Comparison of ENCODE assay signal across 20 mouse cellular contexts in genomic region chr11:116196336-116196735, GRCm38 (mm10). TPM values are rescaled to one million over a fixed set of nuclear protein-coding genes. Genes with fewer than 3 reads are reported as not detected.
DNase-seq lines count a peak whose midpoint lies in the region; ATAC-seq and TF ChIP-seq lines count a peak whose summit lies in the region.
"Had no signal": no experiment of that assay in that cellular context is flagged by ENCODE, and none has a peak within 500 bp of the region (broad histone marks: within the 10 kb centered on the region; RNA-seq: fewer than 3 reads in every experiment).

No protein-coding gene starts in this region.

- H3K4me3 ChIP-seq in kidney, adult 2 months (ENCODE audit: insufficient read depth, low read depth, low read length), result peak overlapping the region; percentile 76; the same call in 1 of the 2 replicates
- H3K4me3 ChIP-seq in liver, embryonic 12.5 days, result no peak overlapping the region
- peak overlapping the region; percentile 84 for H3K4me3 ChIP-seq in liver, postnatal 0 days (ENCODE audit: low read depth, low read length)
- H3K4me3 ChIP-seq: embryonic facial prominence, embryonic 15.5 days; erythroblast, embryonic 14.5 days; forebrain, embryonic 15.5 days; heart, adult 2 months; hindbrain, embryonic 10.5 days had no signal

- no peaks in the 10 kb centered on the region; the same call in 1 of the 2 replicates for H3K36me3 ChIP-seq in kidney, adult 2 months (ENCODE audit: control insufficient read depth, insufficient read depth, low read length)
- peaks cover 8% of the 10 kb centered on the region; the same call in 1 of the 2 replicates for H3K36me3 ChIP-seq in liver, embryonic 12.5 days
- peaks cover 5% of the 10 kb centered on the region for H3K36me3 ChIP-seq in liver, postnatal 0 days (replicated peaks; ENCODE audit: insufficient read depth, low read length)

- no peak for TF ChIP-seq CTCF in kidney, adult 2 months (conservative IDR thresholded peaks at IDR 0.05; ENCODE audit: insufficient read depth, insufficient read length, low read depth, low read length)
- TF ChIP-seq CTCF in liver, postnatal 0 days (IDR thresholded peaks at IDR 0.05; ENCODE audit: low read depth), result no peak

- TF ChIP-seq POLR2A in kidney, adult 2 months (IDR thresholded peaks at IDR 0.05; ENCODE audit: low read depth, low read length), result no peak

- ATAC-seq in liver, embryonic 12.5 days, result no peak
- no peak for ATAC-seq in liver, postnatal 0 days
- ATAC-seq: forebrain, embryonic 15.5 days had no signal

- H3K4me2 ChIP-seq in liver, embryonic 12.5 days, result no peak overlapping the region
- peak overlapping the region; percentile 91 for H3K4me2 ChIP-seq in liver, postnatal 0 days (ENCODE audit: low read depth, low read length)
- H3K4me2 ChIP-seq: embryonic facial prominence, embryonic 15.5 days; forebrain, embryonic 15.5 days; heart, embryonic 11.5 days; heart, embryonic 15.5 days; hindbrain, embryonic 14.5 days had no signal

- H3K27ac ChIP-seq in kidney, adult 2 months (ENCODE audit: insufficient read depth, low read depth, low read length), result peak overlapping the region; percentile 76
- peak overlapping the region; percentile 6; the same call in 1 of the 2 replicates for H3K27ac ChIP-seq in liver, embryonic 12.5 days
- peak overlapping the region; percentile 97 for H3K27ac ChIP-seq in liver, postnatal 0 days (ENCODE audit: low read depth)
- H3K27ac ChIP-seq: embryonic facial prominence, embryonic 15.5 days; forebrain, embryonic 15.5 days; heart, embryonic 15.5 days; hindbrain, embryonic 10.5 days; hindbrain, embryonic 14.5 days had no signal

- peaks cover 11% of the 10 kb centered on the region; the same call in 1 of the 2 replicates for H3K4me1 ChIP-seq in kidney, adult 2 months (ENCODE audit: control insufficient read depth, insufficient read depth, low read length)
- peaks cover 51% of the 10 kb centered on the region for H3K4me1 ChIP-seq in liver, embryonic 12.5 days
- H3K4me1 ChIP-seq in liver, postnatal 0 days (ENCODE audit: insufficient read depth), result peaks cover 27% of the 10 kb centered on the region

- H3K27me3 ChIP-seq in kidney, adult 2 months (replicated peaks; ENCODE audit: control insufficient read depth, insufficient read depth, low read length), result no peaks in the 10 kb centered on the region
- H3K27me3 ChIP-seq in liver, embryonic 12.5 days (replicated peaks), result no peaks in the 10 kb centered on the region
- no peaks in the 10 kb centered on the region for H3K27me3 ChIP-seq in liver, postnatal 0 days (ENCODE audit: insufficient read depth, low read length)
- H3K27me3 ChIP-seq: CH12.LX; embryonic facial prominence, embryonic 15.5 days; forebrain, embryonic 15.5 days; heart, embryonic 15.5 days had no signal

- DNase-seq in kidney, adult 2 months, result peak; percentile 65
- DNase-seq in kidney, postnatal 10 days, result no peak
- no peak for DNase-seq in liver
- no peak for DNase-seq in liver, postnatal 0 days
- DNase-seq in layer of hippocampus, postnatal 10 days (ENCODE audit: low spot score in 2 of 2), result no peak
- DNase-seq: adrenal gland, adult 2 months; adrenal gland, postnatal 25 days; cerebellum, adult 2 months; cerebellum, postnatal 10 days; gastrocnemius, postnatal 14 days; heart, adult 2 months had no signal

- H3K9me3 ChIP-seq in liver, embryonic 12.5 days (replicated peaks), result no peaks in the 10 kb centered on the region
- H3K9me3 ChIP-seq in liver, postnatal 0 days (ENCODE audit: low read length), result no peaks in the 10 kb centered on the region
- H3K9me3 ChIP-seq: embryonic facial prominence, embryonic 15.5 days; forebrain, embryonic 15.5 days; heart, embryonic 15.5 days; hindbrain, embryonic 10.5 days had no signal

- 52% methylated on average over 3 of the region's 3 CpGs for WGBS in kidney, adult 2 months
- WGBS in liver, embryonic 12.5 days (ENCODE audit: insufficient replicate concordance), result 70% methylated on average over 3 of the region's 3 CpGs
- WGBS in liver, postnatal 0 days (ENCODE audit: insufficient replicate concordance), result 68% methylated on average over 3 of the region's 3 CpGs

- TF ChIP-seq EP300 in liver, postnatal 0 days (IDR thresholded peaks at IDR 0.05; ENCODE audit: low read depth), result no peak

- H3K9ac ChIP-seq in liver, embryonic 12.5 days, result no peak overlapping the region
- peak overlapping the region; percentile 91 for H3K9ac ChIP-seq in liver, postnatal 0 days (replicated peaks)
- H3K9ac ChIP-seq: embryonic facial prominence, embryonic 15.5 days; forebrain, embryonic 15.5 days; heart, embryonic 15.5 days; hindbrain, embryonic 14.5 days had no signal

RNA-seq across cellular contexts. Expression of gene Ten1, which starts 2.3 kb away (rescaled TPM):
- polyA plus RNA-seq in kidney, adult 2 months (2012; rRNA removed), result 20.1 and 21.0 TPM in 2 replicates
- polyA plus RNA-seq in liver, embryonic 12.5 days (2016; fragmentation: Nextera tagmentation; extraction: Ambion mirVana), result 43.4 and 44.0 TPM in 2 replicates
- 20.7 and 22.8 TPM in 2 replicates for polyA plus RNA-seq in liver, postnatal 0 days (2015; fragmentation: Nextera tagmentation; extraction: Ambion mirVana)
- 10 to 100 TPM; 39.0 to 46.2 TPM for total RNA-seq in layer of hippocampus, postnatal 10 days (2021)

RNA-seq across cellular contexts. Expression of gene Acox1, which starts 2.5 kb away (rescaled TPM):
- polyA plus RNA-seq in kidney, adult 2 months (2012; rRNA removed), result 251 and 265 TPM in 2 replicates
- 15.3 and 19.7 TPM in 2 replicates for polyA plus RNA-seq in liver, embryonic 12.5 days (2016; fragmentation: Nextera tagmentation; extraction: Ambion mirVana)
- polyA plus RNA-seq in liver, postnatal 0 days (2015; fragmentation: Nextera tagmentation; extraction: Ambion mirVana), result 258 and 304 TPM in 2 replicates
- 100 to 1,000 TPM; 112 to 116 TPM for total RNA-seq in layer of hippocampus, postnatal 10 days (2021)

RNA-seq across cellular contexts. Expression of gene Fbf1, which starts 28.4 kb away (rescaled TPM):
- 24.0 TPM in 2 replicates for polyA plus RNA-seq in kidney, adult 2 months (2012; rRNA removed)
- polyA plus RNA-seq in liver, embryonic 12.5 days (2016; fragmentation: Nextera tagmentation; extraction: Ambion mirVana), result 14.3 and 15.0 TPM in 2 replicates
- 2.2 and 2.3 TPM in 2 replicates for polyA plus RNA-seq in liver, postnatal 0 days (2015; fragmentation: Nextera tagmentation; extraction: Ambion mirVana)
- total RNA-seq in layer of hippocampus, postnatal 10 days (2021), result 10 to 100 TPM; 84.7 to 94.9 TPM

RNA-seq across cellular contexts. Expression of gene Evpl, which starts 41.5 kb away (rescaled TPM):
- 6.8 and 7.1 TPM in 2 replicates for polyA plus RNA-seq in kidney, adult 2 months (2012; rRNA removed)
- 0.30 and 0.31 TPM in 2 replicates for polyA plus RNA-seq in liver, embryonic 12.5 days (2016; fragmentation: Nextera tagmentation; extraction: Ambion mirVana)
- polyA plus RNA-seq in liver, postnatal 0 days (2015; fragmentation: Nextera tagmentation; extraction: Ambion mirVana), result 0.06 and 0.07 TPM in 2 replicates
- under 1 TPM; 0.57 to 0.65 TPM for total RNA-seq in layer of hippocampus, postnatal 10 days (2021)

RNA-seq across cellular contexts. Expression of gene Mrpl38, which starts 57.7 kb away (rescaled TPM):
- 69.9 and 70.7 TPM in 2 replicates for polyA plus RNA-seq in kidney, adult 2 months (2012; rRNA removed)
- polyA plus RNA-seq in liver, embryonic 12.5 days (2016; fragmentation: Nextera tagmentation; extraction: Ambion mirVana), result 76.7 and 81.5 TPM in 2 replicates
- 43.9 and 44.0 TPM in 2 replicates for polyA plus RNA-seq in liver, postnatal 0 days (2015; fragmentation: Nextera tagmentation; extraction: Ambion mirVana)
- total RNA-seq in layer of hippocampus, postnatal 10 days (2021), result 10 to 100 TPM; 55.6 to 64.8 TPM

Comparison
In these comparisons a context has a peak if more than half of its experiments do, and no peak if none do; other contexts are left out.
1. RNA of gene Acox1, which starts 2.5 kb away (polyA plus RNA-seq): 258 to 304 TPM in liver, postnatal 0 days and 251 to 265 TPM in kidney, adult 2 months; 15.3 to 19.7 TPM in liver, embryonic 12.5 days; every median in the first group is over 10 times any median in the second.
2. H3K27ac ChIP-seq: peak in every context shown above with its lines; median percentile 97 in liver, postnatal 0 days; 76 in kidney, adult 2 months; 6 in liver, embryonic 12.5 days.